Mouse (Mus musculus) G1E-ER4 (cell line): ENCODE measurements around the gene Cbfa2t2. TPM values are rescaled to one million over a fixed set of nuclear protein-coding genes. Genes with fewer than 3 reads are reported as not detected.

Experiments used
- GATA1 ChIP-seq: IDR thresholded peaks from one replicate; pipeline ENCODE4 v1.8.0; 2012; ENCODE audit warnings: low read length, inconsistent platforms
- polyA plus RNA-seq: library from polyadenylated mRNA; stranded (reverse); fragments of >175 nt; gene quantifications from 2 replicates; pipeline ENCODE4 v1.2.3, GENCODE M21; 2012

Cbfa2t2 gene
- polyA plus RNA-seq, 1 experiment: 8.8 TPM

GRCm38 (mm10) chr2:154567766-154568165, 131.5 kb downstream of the Cbfa2t2 start:
- no peak for TF ChIP-seq GATA1

- TF ChIP-seq GATA1: no peak
These were observed 132.2 kb downstream of the Cbfa2t2 start for GRCm38 (mm10) chr2:154568329-154569070.

- TF ChIP-seq GATA1: no peak
These were observed 132.9 kb downstream of the Cbfa2t2 start for GRCm38 (mm10) chr2:154569071-154569748.

GRCm38 (mm10) chr2:154569836-154570286, 133.6 kb downstream of the Cbfa2t2 start, which contains the start of gene E2f1:
Gene E2f1, minus strand, starts transcription at chr2:154569892.
- TF ChIP-seq GATA1: no peak

- TF ChIP-seq GATA1: no peak
These were observed 134.4 kb downstream of the Cbfa2t2 start for GRCm38 (mm10) chr2:154570666-154571065.

- no peak for TF ChIP-seq GATA1
These were observed 135.0 kb downstream of the Cbfa2t2 start for GRCm38 (mm10) chr2:154571266-154571665.

GRCm38 (mm10) chr2:154571976-154572375, 135.7 kb downstream of the Cbfa2t2 start:
- TF ChIP-seq GATA1: no peak

- no peak for TF ChIP-seq GATA1
These were observed 136.7 kb downstream of the Cbfa2t2 start for GRCm38 (mm10) chr2:154572996-154573395.

- TF ChIP-seq GATA1: no peak
These were observed 138.0 kb downstream of the Cbfa2t2 start for GRCm38 (mm10) chr2:154574271-154574670.

- TF ChIP-seq GATA1: no peak
These were observed 140.8 kb downstream of the Cbfa2t2 start for GRCm38 (mm10) chr2:154576876-154577743.

- TF ChIP-seq GATA1: no peak
These were observed 141.4 kb downstream of the Cbfa2t2 start for GRCm38 (mm10) chr2:154577744-154578067.

- TF ChIP-seq GATA1: no peak
These were observed 144.3 kb downstream of the Cbfa2t2 start for GRCm38 (mm10) chr2:154580586-154580985.

- TF ChIP-seq GATA1: no peak
These were observed 145.1 kb downstream of the Cbfa2t2 start for GRCm38 (mm10) chr2:154581421-154581820.

- TF ChIP-seq GATA1: no peak
These were observed 147.9 kb downstream of the Cbfa2t2 start for GRCm38 (mm10) chr2:154583906-154584872.
